ENCODE assay signal across 8 mouse cellular contexts in the genomic region with DNA sequence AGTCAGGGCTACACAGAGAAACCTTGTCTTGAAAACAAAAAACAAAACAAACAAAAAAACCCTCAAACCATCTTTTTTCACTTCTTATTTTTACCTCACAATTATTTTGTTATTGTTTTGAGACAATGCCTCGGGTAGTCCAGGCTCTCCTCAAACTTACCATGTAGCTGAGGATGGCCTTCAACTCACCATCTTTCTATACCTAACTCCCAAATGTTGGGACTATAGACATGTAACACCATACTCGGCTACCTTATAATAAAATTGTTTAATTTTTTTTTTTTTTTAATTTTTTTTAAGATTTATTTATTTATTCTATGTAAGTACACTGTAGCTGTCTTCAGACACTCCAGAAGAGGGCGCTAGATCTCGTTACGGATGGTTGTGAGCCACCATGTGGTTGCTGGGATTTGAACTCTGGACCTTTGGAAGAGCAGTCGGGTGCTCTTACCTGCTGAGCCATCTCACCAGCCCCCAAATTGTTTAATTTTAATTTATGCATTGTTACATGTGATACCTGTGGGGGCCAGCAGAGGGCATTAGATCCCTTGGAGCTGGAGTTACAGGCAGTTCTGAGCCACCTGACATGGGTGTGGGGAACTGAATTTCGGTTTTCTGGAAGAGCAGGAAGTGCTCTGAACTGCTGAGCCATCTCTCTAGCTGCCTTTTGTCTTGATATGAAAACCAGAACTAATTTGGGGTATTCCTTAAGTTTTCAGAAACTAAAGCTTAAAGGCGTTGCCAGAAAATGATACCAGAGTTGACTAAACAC. TPM values are rescaled to one million over a fixed set of nuclear protein-coding genes. Genes with fewer than 3 reads are reported as not detected.
DNase-seq lines count a peak whose midpoint lies in the region; ATAC-seq lines count a peak whose summit lies in the region.

No protein-coding gene starts in this region.

- DNase-seq in B cell, adult 2 months = peak; percentile 84 to 88
- peak; percentile 67 for DNase-seq in MEL-GATA-1-ER (ENCODE audit: extremely low read depth, low read depth)
- DNase-seq in cerebellum, adult 9-10 months = peak; percentile 72
- DNase-seq in frontal cortex, postnatal 36 days (ENCODE audit: low spot score in 2 of 2) = peak; percentile 51 to 67
- peak; percentile 81 for DNase-seq in kidney, adult 9 months
- DNase-seq in liver, embryonic 13.5 days = peak; percentile 33
- peak; percentile 33 for DNase-seq in retina, postnatal 7 days (ENCODE audit: low read depth, low spot score)
- no peak for DNase-seq in yolk sac, embryonic 10.5 days (ENCODE audit: low spot score)

- H3K4me3 ChIP-seq in liver, embryonic 13.5 days (replicated peaks) = no peak overlapping the region

- ATAC-seq in liver, embryonic 13.5 days (ENCODE audit: low read depth) = peak; percentile 59

- no peak overlapping the region for H3K9ac ChIP-seq in liver, embryonic 13.5 days

- peaks cover 18% of the 10 kb centered on the region for H3K4me1 ChIP-seq in liver, embryonic 13.5 days (replicated peaks)

- no peak overlapping the region for H3K27ac ChIP-seq in liver, embryonic 13.5 days

- H3K27me3 ChIP-seq in liver, embryonic 13.5 days = no peaks in the 10 kb centered on the region

- WGBS in liver, embryonic 13.5 days (ENCODE audit: insufficient replicate concordance) = 22% methylated on average over 8 of the region's 8 CpGs

- H3K9me3 ChIP-seq in liver, embryonic 13.5 days (replicated peaks) = no peaks in the 10 kb centered on the region

- H3K4me2 ChIP-seq in liver, embryonic 13.5 days = no peak overlapping the region

- H3K36me3 ChIP-seq in liver, embryonic 13.5 days = peaks cover 68% of the 10 kb centered on the region

RNA-seq across cellular contexts. Expression of gene Mbd4, which starts 6.3 kb away (rescaled TPM):
- 9.9 and 12.1 TPM in 2 replicates for polyA plus RNA-seq in liver, embryonic 13.5 days (2015; fragmentation: Nextera tagmentation; extraction: Ambion mirVana)

RNA-seq across cellular contexts. Expression of gene Ift122, which starts 6.4 kb away (rescaled TPM):
- polyA plus RNA-seq in liver, embryonic 13.5 days (2015; fragmentation: Nextera tagmentation; extraction: Ambion mirVana) = 2.9 and 3.0 TPM in 2 replicates

RNA-seq across cellular contexts. Expression of gene Efcab12, which starts 8.6 kb away (rescaled TPM):
- 0.15 and 0.16 TPM in 2 replicates for polyA plus RNA-seq in liver, embryonic 13.5 days (2015; fragmentation: Nextera tagmentation; extraction: Ambion mirVana)

RNA-seq across cellular contexts. Expression of gene Rpl32, which starts 38.3 kb away (rescaled TPM):
- 1,700 and 1,736 TPM in 2 replicates for polyA plus RNA-seq in liver, embryonic 13.5 days (2015; fragmentation: Nextera tagmentation; extraction: Ambion mirVana)
